Mouse (Mus musculus): ENCODE data around the gene Cfap44. TPM values are rescaled to one million over a fixed set of nuclear protein-coding genes. Genes with fewer than 3 reads are reported as not detected.
A peak's percentile ranks its signal among the peaks of the same experiment; 100 is the strongest.

The Cfap44 gene
- polyA plus RNA-seq, 1 experiment from 2014 or later, result 8.3 TPM

DNA sequence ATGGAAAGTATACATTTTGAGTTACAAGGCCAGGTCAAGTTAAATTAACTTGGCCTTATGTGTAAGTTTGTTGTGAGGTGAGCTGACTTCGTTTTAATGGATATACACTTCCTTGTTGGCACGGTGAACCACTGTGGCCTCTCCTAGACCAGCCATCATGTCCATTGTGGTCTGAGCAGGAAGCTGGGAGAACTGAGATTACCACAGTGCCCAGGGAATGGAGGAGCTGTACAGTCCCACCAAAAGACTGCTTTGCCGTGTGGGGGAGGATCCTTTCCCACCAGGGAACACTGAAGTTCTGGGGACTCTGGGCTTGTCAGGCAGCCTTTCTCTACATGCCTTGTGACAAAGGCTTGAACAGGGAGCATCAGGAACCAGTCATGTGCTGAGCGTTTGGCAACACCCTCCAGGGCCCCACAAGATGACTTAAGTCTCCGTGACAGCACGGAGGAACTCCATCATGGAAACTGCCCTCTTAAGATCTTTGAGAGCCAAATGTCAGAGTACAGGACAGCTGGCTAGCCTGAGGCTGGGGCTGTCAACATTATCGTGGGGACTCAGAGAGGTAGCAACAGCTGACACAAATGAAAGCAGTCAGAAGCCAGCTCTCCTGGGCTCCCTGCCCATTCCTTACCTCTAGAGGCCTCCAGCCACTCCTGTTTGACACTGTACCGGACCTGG is 108.4 kb downstream of the Cfap44 start:
- H3K27me3 ChIP-seq, result no peaks in the 10 kb centered on the region
- H3K4me2 ChIP-seq (replicated peaks), result no peak overlapping the region
- H3K27ac ChIP-seq, result no peak overlapping the region
- ATAC-seq (ENCODE audit: low FRiP score), result peak; percentile 49; the same call in 1 of the 2 replicates
- H3K4me1 ChIP-seq, result peaks cover 7% of the 10 kb centered on the region
- H3K9me3 ChIP-seq (replicated peaks), result no peaks in the 10 kb centered on the region
- 69% methylated on average over 8 of the region's 8 CpGs for WGBS
- peaks cover 69% of the 10 kb centered on the region for H3K36me3 ChIP-seq
- no peak overlapping the region for H3K9ac ChIP-seq
- H3K4me3 ChIP-seq, result no peak overlapping the region

DNA sequence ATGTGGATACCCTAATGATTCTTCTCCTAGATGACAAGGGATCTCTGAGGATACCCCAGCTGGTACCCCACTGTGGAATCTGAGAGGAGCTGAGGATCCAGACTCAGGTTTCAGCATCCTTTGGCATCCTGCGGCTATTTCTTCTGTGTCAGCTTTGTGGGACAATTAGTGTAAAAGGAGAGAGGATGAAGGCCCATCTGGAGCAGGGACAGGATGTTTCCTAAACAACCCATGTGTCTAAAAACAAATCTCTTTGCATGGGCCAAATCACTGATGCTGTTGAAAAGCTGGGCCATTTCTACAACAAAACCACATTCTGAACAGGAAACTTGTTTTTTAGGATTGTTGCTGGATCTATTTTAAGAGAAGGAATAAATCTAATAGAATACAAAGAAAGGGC is 110.6 kb downstream of the Cfap44 start:
- ATAC-seq (ENCODE audit: low FRiP score), result no peak

DNA sequence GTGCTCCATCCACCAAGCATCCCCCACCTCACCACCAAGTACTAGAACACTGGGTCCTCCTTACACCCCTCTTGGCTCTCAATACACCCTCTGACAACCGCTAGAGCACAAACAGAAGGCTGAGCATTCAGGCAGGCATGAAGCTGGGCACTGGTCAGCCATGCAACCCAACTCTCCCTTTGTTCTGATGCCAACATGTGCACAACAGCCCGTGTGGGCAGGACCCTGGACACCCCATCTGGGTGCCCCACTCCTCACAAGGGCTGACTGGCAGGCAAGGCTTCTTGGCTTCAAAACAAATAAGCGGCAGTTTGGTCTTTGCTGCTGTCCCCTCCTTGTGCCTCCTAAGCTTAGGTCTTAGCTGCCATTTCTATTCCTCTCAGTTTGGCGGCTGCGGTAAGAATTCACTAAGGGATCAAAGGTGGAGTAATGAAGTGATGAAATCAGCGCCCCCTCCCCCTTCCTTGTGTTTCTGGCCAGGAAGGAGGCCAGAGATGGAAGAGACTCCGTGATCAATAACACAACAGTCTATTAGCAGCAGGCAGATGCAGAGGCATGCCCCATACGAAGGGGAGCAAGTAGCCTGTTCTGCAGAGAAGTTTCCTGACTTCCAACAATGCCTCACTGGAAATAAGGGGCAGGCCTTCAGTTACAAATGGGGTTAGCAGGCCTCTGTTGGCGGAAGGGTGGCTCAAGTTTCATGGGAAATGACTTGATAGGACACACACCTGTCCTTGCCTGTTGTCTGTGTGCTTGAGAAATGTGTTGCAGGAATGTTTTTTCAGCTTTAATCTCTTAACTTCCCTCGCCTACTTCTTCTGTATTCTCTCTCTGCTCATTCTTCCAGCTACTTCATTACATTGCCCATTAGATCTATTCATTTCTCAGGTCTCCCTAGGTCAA is 112.7 kb downstream of the Cfap44 start:
- no peaks in the 10 kb centered on the region for H3K27me3 ChIP-seq
- no peak overlapping the region for H3K9ac ChIP-seq
- peaks cover 44% of the 10 kb centered on the region for H3K36me3 ChIP-seq
- ATAC-seq (ENCODE audit: low FRiP score), result peak; percentile 11; the same call in 1 of the 2 replicates
- H3K27ac ChIP-seq, result peak overlapping the region; percentile 40; the same call in 1 of the 2 replicates
- no peak overlapping the region for H3K4me3 ChIP-seq
- H3K9me3 ChIP-seq (replicated peaks), result no peaks in the 10 kb centered on the region
- WGBS, result 65% methylated on average over 10 of the region's 10 CpGs
- no peak overlapping the region for H3K4me2 ChIP-seq (replicated peaks)
- H3K4me1 ChIP-seq, result peaks cover 7% of the 10 kb centered on the region

More for the DNA sequence above, 110.6 kb downstream of the Cfap44 start:
- Histone ChIP-seq H3K27ac (no peak overlapping the region), H3K9ac (no peak overlapping the region), H3K4me3 (no peak overlapping the region), H3K4me1 (peaks cover 7% of the 10 kb centered on the region), H3K9me3 (replicated peaks) (no peaks in the 10 kb centered on the region), H3K27me3 (no peaks in the 10 kb centered on the region), H3K4me2 (replicated peaks) (no peak overlapping the region), H3K36me3 (peaks cover 47% of the 10 kb centered on the region)
- WGBS, result 79% methylated on average over 1 of the region's 1 CpGs

DNA sequence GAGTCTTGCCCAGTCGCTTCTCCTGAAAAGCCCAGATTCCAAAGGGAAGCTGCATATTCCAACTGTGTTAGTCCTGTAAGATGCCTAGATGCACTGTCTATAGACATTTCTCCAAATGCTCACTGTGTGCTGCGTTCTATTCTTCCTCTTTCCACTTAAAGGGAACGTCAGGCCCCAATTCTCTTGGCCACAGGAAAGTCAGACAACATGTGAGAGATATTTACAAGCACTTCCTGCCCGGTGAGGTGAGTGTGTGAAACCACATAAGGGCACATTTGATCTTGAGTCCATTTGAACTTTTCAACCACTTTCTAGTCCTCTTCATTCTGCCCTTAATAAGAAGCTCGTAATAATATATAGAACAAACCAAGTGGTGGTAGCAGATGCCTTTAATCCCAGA is 113.4 kb downstream of the Cfap44 start:
- Histone ChIP-seq H3K4me3 (no peak overlapping the region), H3K9ac (no peak overlapping the region), H3K27ac (peak overlapping the region; percentile 19; the same call in 1 of the 2 replicates), H3K27me3 (no peaks in the 10 kb centered on the region), H3K36me3 (peaks cover 42% of the 10 kb centered on the region), H3K9me3 (replicated peaks) (no peaks in the 10 kb centered on the region), H3K4me1 (peaks cover 7% of the 10 kb centered on the region), H3K4me2 (replicated peaks) (no peak overlapping the region)
- no peak for ATAC-seq (ENCODE audit: low FRiP score)
- WGBS, result 84% methylated on average over 5 of the region's 5 CpGs

DNA sequence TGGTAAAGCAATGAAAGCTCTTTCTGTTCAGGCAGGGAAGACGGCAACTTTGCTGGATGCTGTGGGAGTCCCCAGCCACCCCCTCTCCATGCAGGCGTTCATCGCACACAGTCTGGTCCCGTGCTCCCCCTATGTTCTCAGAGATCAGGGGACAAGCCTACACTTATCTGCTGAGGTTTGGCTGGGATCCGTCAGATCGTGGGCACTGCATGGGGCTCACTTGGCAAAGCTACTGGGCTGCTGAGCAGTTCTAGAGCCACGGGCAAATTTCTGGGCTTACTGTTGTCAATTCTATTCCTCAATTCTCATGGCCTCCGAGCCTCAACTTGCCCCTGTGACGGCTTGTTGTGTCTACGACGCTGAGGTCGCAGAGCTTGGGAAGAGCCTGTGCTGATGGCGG is 114.2 kb downstream of the Cfap44 start:
- Histone ChIP-seq H3K4me1 (peaks cover 7% of the 10 kb centered on the region), H3K36me3 (peaks cover 41% of the 10 kb centered on the region)
- no peak for ATAC-seq (ENCODE audit: low FRiP score)

DNA sequence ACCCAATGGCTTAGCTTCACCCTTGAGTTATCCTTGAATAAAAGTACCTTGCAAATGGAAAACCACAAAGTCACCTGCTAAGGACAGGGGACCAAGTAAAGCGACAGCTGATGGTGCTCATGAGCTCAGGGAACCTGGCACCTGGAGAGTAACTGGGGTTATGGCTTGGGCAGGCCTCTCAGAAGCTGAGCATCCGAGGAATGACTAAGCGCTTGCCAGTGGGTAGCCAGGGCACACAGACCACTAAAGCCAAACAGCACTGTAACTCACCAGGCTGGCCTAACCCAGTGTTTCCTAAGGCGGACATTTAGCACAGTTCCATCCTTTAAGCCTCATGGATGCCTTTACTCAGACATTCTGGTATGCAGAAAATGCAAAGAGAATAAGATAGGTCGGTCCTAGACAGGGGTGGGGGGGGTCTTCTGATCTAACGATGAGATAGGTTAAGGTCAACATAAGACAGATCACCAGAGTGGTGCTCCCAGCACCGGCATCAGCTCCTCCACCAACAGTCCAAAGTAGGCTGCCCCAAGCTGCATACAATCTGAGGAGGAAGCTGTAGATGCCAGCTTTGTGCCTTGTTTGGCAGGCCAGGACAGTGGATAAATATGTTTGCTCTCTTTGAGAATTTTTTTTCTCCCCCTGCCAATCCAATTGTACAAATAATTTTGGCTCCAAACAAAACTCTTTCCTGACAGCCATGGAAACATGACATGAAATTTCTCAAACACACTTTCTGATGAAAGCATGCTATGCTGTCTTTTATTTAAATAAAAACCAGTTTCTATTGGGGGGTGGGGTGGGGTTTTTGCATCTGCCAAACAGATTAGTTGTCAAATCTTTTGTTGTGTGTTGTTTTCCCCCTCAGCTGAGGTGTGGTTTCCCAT is 115.1 kb downstream of the Cfap44 start:
- Histone ChIP-seq H3K4me3 (no peak overlapping the region), H3K4me2 (replicated peaks) (no peak overlapping the region), H3K27me3 (no peaks in the 10 kb centered on the region), H3K36me3 (peaks cover 34% of the 10 kb centered on the region), H3K9me3 (replicated peaks) (no peaks in the 10 kb centered on the region), H3K4me1 (peaks cover 7% of the 10 kb centered on the region), H3K27ac (no peak overlapping the region), H3K9ac (no peak overlapping the region)
- WGBS, result 84% methylated on average over 7 of the region's 7 CpGs
- no peak for ATAC-seq (ENCODE audit: low FRiP score)

More for the DNA sequence above, 114.2 kb downstream of the Cfap44 start:
- 0 out of 2 replicates have a peak overlapping the region, but pooled peaks have one; percentile 1 for H3K27ac ChIP-seq
- 90% methylated on average over 13 of the region's 13 CpGs for WGBS
- no peaks in the 10 kb centered on the region for H3K27me3 ChIP-seq
- no peak overlapping the region for H3K4me2 ChIP-seq (replicated peaks)
- no peak overlapping the region for H3K4me3 ChIP-seq
- H3K9me3 ChIP-seq (replicated peaks), result no peaks in the 10 kb centered on the region
- no peak overlapping the region for H3K9ac ChIP-seq

DNA sequence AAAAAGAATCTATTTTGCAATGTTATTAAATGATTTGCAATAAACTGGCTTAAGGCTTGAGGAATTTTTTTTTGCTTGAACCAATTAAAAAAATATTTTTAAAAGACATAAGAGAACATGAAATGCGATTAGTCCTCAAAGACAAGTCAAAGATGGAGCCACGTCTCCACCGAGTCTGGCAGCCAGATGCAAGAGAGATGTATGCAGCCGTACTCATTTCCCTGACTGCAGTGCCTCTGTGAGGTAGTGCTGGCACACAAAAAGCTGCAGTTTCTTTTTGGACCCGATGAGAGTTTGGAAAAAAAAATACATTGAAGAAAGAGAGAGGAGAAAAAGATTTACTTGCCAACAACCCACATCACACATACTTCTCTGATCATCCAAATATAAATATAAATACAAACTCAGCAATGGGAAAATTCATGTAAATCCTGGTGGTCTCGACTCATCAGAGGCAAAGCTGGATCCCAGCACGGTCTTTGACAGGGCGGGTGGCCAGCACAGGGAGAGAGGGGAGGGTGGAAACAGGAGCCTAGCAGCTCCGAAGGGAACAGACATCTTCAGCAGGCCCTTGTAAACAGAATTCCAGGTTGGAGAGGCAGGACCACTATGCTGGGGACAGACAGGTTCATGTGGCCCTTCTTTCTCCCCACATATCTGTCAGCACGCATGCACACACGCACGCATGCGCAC is 116.1 kb downstream of the Cfap44 start:
- Histone ChIP-seq H3K27me3 (no peaks in the 10 kb centered on the region), H3K4me1 (peaks cover 7% of the 10 kb centered on the region), H3K4me3 (no peak overlapping the region), H3K9ac (no peak overlapping the region), H3K27ac (0 out of 2 replicates have a peak overlapping the region, but pooled peaks have one; percentile 48), H3K9me3 (replicated peaks) (no peaks in the 10 kb centered on the region), H3K4me2 (replicated peaks) (no peak overlapping the region), H3K36me3 (peaks cover 29% of the 10 kb centered on the region)
- ATAC-seq (ENCODE audit: low FRiP score), result no peak
- WGBS, result 82% methylated on average over 13 of the region's 13 CpGs

DNA sequence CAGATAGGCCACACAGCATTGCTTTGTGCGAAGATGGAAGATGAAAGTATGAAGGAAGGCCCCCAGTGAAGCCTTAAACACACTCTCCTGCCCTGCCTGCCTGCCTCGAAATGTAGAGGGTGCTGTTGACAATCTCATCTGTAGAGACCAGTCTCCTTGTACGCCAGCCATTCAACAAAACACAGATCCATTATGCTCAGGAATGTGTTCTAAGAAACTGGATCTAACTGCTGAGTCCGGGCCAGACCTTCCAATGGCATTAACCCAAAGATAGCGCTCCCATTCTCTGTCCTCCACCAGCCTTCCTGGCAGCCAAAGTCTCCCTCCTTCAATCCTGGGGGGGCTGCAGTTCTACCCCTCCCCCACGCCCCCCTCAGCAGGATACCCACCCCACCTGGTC is 121.9 kb downstream of the Cfap44 start:
- H3K27ac ChIP-seq, result no peak overlapping the region
- H3K9me3 ChIP-seq (replicated peaks), result no peaks in the 10 kb centered on the region
- peaks cover 50% of the 10 kb centered on the region for H3K36me3 ChIP-seq
- H3K27me3 ChIP-seq, result no peaks in the 10 kb centered on the region
- no peak for ATAC-seq (ENCODE audit: low FRiP score)
- no peak overlapping the region for H3K4me3 ChIP-seq
- 65% methylated on average over 6 of the region's 6 CpGs for WGBS
- no peak overlapping the region for H3K4me2 ChIP-seq (replicated peaks)
- no peak overlapping the region for H3K9ac ChIP-seq
- no peaks in the 10 kb centered on the region for H3K4me1 ChIP-seq

DNA sequence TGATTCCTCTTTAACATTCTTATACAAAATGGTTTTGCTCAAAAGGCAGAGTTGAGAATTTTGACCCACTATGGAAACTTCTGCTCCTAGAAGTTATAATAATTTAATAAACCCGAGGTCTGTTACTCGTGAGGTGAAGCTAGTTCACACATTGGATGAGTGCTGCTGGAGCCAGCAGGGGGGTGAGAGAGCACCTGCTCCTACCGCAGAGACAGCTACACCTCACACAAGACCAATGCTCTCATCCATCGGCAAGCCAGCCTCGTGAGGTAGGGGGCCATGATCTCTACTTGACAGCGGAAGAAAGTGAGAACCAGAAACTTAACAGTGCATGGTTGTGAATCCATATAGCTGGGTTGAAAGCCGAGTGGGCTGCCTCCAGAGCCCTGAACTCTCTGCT is 129.0 kb downstream of the Cfap44 start:
- WGBS, result 67% methylated on average over 7 of the region's 7 CpGs
- Histone ChIP-seq H3K27ac (no peak overlapping the region), H3K4me2 (replicated peaks) (no peak overlapping the region), H3K36me3 (peaks cover 27% of the 10 kb centered on the region), H3K9me3 (replicated peaks) (no peaks in the 10 kb centered on the region), H3K9ac (no peak overlapping the region), H3K4me3 (no peak overlapping the region), H3K4me1 (peaks cover 25% of the 10 kb centered on the region), H3K27me3 (no peaks in the 10 kb centered on the region)
- no peak for ATAC-seq (ENCODE audit: low FRiP score)

DNA sequence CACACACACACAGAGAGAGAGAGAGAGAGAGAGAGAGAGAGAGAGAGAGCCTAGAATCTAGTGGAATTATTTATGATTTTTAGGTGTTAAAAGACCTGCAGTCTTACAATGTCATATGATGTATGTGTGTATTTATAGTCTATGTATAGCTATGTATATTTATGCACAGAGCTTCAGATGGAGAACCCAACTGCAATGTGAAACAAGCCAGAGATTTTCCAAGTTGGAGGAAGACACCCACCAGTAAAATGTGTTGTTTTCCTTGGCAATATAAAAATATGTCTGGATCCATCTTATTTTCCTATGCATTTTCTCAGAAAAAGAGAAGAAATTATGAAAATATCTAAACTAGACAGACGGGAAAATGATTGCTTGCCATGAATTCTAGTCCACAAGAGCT is 131.4 kb downstream of the Cfap44 start:
- WGBS, result 83% methylated on average over 1 of the region's 1 CpGs
- Histone ChIP-seq H3K36me3 (peaks cover 5% of the 10 kb centered on the region), H3K4me2 (replicated peaks) (no peak overlapping the region), H3K27me3 (no peaks in the 10 kb centered on the region), H3K9ac (no peak overlapping the region), H3K4me3 (no peak overlapping the region), H3K27ac (0 out of 2 replicates have a peak overlapping the region, but pooled peaks have one; percentile 77), H3K4me1 (peaks cover 46% of the 10 kb centered on the region), H3K9me3 (replicated peaks) (no peaks in the 10 kb centered on the region)
- ATAC-seq (ENCODE audit: low FRiP score), result no peak

DNA sequence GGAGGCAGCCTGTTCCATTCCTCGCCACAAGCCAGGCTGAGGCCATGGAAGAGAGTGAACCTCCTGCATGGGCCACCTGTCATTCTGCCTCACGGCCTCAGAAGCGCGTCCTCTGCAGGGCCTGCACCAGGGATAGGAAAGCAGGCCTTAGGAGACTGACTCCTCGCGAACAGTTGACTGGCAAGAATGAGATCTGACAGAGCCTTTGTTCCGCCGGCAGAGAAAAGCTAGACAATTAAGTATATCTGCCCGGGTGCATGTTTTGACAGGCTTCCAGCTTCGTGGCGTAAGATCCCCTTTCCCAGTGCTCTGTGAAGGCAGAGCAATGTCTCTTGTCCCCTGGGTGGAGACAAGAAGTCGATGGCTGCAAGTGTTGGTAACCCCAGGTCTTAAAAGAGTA is 132.1 kb downstream of the Cfap44 start:
- no peaks in the 10 kb centered on the region for H3K9me3 ChIP-seq (replicated peaks)
- peak overlapping the region; percentile 77 for H3K27ac ChIP-seq
- no peak overlapping the region for H3K4me3 ChIP-seq
- no peaks in the 10 kb centered on the region for H3K36me3 ChIP-seq
- H3K9ac ChIP-seq, result peak overlapping the region; percentile 20; the same call in 1 of the 2 replicates
- WGBS, result 6% methylated on average over 12 of the region's 12 CpGs
- H3K4me2 ChIP-seq (replicated peaks), result peak overlapping the region; percentile 26
- H3K4me1 ChIP-seq, result peaks cover 51% of the 10 kb centered on the region
- no peak for ATAC-seq (ENCODE audit: low FRiP score)
- H3K27me3 ChIP-seq, result no peaks in the 10 kb centered on the region

Data from hindbrain, embryonic 12.5 days (tissue).